Mouse (Mus musculus): ENCODE measurements around the gene Cd5. TPM values are rescaled to one million over a fixed set of nuclear protein-coding genes. Genes with fewer than 3 reads are reported as not detected.

Gene Cd5
- total and polyA plus RNA-seq, 2 experiments from 2014 or later, result 0.53 to 0.55 TPM

DNA sequence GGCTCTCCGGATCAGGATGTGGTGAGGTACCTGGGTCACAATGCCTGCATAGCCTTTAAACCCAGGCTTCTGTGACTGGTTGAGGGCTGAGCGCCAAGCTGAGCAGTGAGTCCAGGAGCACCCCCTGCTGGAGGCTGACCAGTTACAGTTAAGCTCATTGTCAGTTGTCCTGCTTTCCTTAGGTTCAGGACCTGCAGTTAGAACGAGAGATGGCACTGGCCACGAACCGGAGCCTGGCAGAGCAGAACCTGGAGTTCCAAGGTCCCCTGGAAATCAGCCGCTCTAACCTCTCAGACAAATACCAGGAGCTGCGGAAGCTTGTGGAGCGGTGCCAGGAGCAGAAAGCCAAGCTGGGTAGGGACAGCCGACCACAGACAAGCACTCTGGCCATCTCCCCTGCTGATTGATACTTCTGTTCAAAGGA, 28.7 kb downstream of the Cd5 start:
- no peaks in the 10 kb centered on the region; the same call in 1 of the 2 replicates for H3K4me1 ChIP-seq (ENCODE audit: insufficient read depth, low read length)
- 58% methylated on average over 9 of the region's 9 CpGs for WGBS
- ATAC-seq (ENCODE audit: low FRiP score), result peak; percentile 28; the same call in 1 of the 2 replicates
- H3K9ac ChIP-seq (replicated peaks; ENCODE audit: low read length, poor library complexity, severe bottlenecking), result no peak overlapping the region
- no peak overlapping the region for H3K27ac ChIP-seq (ENCODE audit: low read depth, low read length)
- H3K36me3 ChIP-seq (ENCODE audit: insufficient read depth, low read length), result peaks cover 40% of the 10 kb centered on the region
- peak; percentile 75 for TF ChIP-seq CTCF (IDR thresholded peaks at IDR 0.05)
- no peaks in the 10 kb centered on the region for H3K9me3 ChIP-seq (ENCODE audit: low read length)
- DNase-seq (ENCODE audit: low spot score), result peak; percentile 84
- H3K4me3 ChIP-seq (ENCODE audit: low read depth, low read length), result no peak overlapping the region
- no peaks in the 10 kb centered on the region for H3K27me3 ChIP-seq (ENCODE audit: insufficient read depth, low read length)
- H3K4me2 ChIP-seq (ENCODE audit: low read depth, low read length, poor library complexity, severe bottlenecking), result no peak overlapping the region

DNA sequence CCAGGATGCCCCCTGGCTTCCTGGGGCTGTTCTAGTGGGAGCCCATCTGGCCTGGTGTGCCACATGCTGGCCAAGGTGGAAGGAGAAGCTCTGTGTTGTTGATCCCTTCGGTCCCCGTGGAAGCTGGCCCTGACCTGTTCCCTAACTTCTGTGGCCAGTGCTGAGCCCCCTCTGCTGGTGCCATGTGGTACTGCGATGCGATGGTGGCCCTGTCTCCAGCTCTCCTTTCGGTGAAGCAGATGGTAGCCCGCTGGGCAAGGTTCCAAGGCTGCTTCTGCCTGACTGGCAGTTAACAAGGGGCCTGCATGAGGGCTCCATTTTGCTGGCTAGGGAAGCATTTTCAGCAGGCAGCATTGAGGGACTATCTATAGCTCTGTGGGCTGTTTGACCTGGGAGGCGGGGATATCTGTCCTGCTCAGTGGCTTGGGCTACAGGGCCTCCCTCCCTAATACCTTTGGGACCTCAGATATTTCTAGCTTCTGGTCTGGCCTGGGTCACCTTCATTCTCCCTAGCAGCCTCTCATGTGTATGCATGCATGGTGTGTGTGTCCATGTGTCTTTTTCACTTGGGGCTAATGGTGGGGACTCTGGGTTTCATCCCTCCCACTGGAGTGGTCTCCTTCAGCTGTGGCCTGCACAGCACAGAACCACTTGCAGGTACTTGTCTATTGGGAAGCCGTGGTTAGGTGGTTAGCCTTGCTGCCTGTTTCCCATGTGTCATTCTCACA, 29.3 kb downstream of the Cd5 start:
- whole genome bisulfite sequencing, result 15% methylated on average over 8 of the region's 8 CpGs
- ATAC-seq (ENCODE audit: low FRiP score) (peak; percentile 79), DNase-seq (ENCODE audit: low spot score) (peak; percentile 98)
- peak; percentile 95 for TF ChIP-seq CTCF (IDR thresholded peaks at IDR 0.05)
- Histone ChIP-seq H3K9me3 (ENCODE audit: low read length) (no peaks in the 10 kb centered on the region), H3K4me2 (ENCODE audit: low read depth, low read length, poor library complexity, severe bottlenecking) (no peak overlapping the region), H3K27me3 (ENCODE audit: insufficient read depth, low read length) (no peaks in the 10 kb centered on the region), H3K27ac (ENCODE audit: low read depth, low read length) (peak overlapping the region; percentile 59), H3K4me3 (ENCODE audit: low read depth, low read length) (no peak overlapping the region), H3K4me1 (ENCODE audit: insufficient read depth, low read length) (no peaks in the 10 kb centered on the region; the same call in 1 of the 2 replicates), H3K36me3 (ENCODE audit: insufficient read depth, low read length) (peaks cover 40% of the 10 kb centered on the region), H3K9ac (replicated peaks; ENCODE audit: low read length, poor library complexity, severe bottlenecking) (no peak overlapping the region)

DNA sequence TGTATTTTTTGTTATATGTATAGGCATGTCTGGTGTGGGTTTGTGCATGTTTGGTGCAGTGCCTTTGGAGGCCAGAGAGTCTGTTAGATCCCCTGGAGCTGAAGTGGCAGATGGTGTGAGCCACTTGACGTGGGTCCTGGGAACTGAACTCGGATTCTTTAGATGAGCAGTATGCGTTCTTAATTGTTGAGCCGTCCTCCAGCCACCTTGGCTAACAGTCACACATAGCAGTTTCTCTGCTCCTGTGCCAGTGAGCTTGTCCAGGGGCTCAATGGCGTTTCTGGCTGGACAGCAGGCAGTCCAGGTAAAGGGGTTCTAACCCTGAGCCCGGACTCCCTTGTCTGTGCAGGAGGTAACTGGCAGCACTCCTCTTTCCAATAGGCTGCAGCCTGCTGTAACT, 29.9 kb downstream of the Cd5 start:
- no peak overlapping the region for H3K4me3 ChIP-seq (ENCODE audit: low read depth, low read length)
- peaks cover 40% of the 10 kb centered on the region for H3K36me3 ChIP-seq (ENCODE audit: insufficient read depth, low read length)
- TF ChIP-seq CTCF (IDR thresholded peaks at IDR 0.05), result no peak
- 0 out of 2 replicates have a peak overlapping the region, but pooled peaks have one; percentile 59 for H3K27ac ChIP-seq (ENCODE audit: low read depth, low read length)
- no peaks in the 10 kb centered on the region; the same call in 1 of the 2 replicates for H3K4me1 ChIP-seq (ENCODE audit: insufficient read depth, low read length)
- no peaks in the 10 kb centered on the region for H3K27me3 ChIP-seq (ENCODE audit: insufficient read depth, low read length)
- DNase-seq (ENCODE audit: low spot score) (no peak), ATAC-seq (ENCODE audit: low FRiP score) (no peak)
- H3K9ac ChIP-seq (replicated peaks; ENCODE audit: low read length, poor library complexity, severe bottlenecking), result no peak overlapping the region
- 60% methylated on average over 6 of the region's 6 CpGs for WGBS
- no peak overlapping the region for H3K4me2 ChIP-seq (ENCODE audit: low read depth, low read length, poor library complexity, severe bottlenecking)
- no peaks in the 10 kb centered on the region for H3K9me3 ChIP-seq (ENCODE audit: low read length)

DNA sequence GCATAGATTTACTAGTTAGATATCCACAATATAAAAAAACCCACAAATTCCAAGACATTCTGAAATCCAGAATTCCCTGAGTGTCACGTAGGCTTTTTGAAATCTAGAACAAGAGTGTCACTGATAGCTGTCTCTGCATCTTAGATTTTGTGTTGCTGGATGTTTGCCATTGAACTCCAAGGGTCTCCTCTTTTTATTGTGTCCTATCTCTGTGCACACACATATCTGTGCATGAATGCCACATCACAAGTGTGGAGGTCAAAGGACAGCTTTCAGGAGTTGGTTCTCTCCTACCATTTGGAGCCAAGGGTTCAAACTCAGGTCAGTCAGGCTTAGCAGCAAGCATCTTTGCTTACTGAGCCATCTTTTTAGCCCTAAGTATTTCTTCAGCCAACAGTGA, 30.9 kb downstream of the Cd5 start:
- ATAC-seq (ENCODE audit: low FRiP score) (no peak), DNase-seq (ENCODE audit: low spot score) (no peak)
- TF ChIP-seq CTCF (IDR thresholded peaks at IDR 0.05), result no peak
- peaks cover 32% of the 10 kb centered on the region for H3K36me3 ChIP-seq (ENCODE audit: insufficient read depth, low read length)
- H3K4me3 ChIP-seq (ENCODE audit: low read depth, low read length), result no peak overlapping the region
- WGBS, result 95% methylated on average over 1 of the region's 1 CpGs
- H3K9me3 ChIP-seq (ENCODE audit: low read length), result no peaks in the 10 kb centered on the region
- no peaks in the 10 kb centered on the region; the same call in 1 of the 2 replicates for H3K4me1 ChIP-seq (ENCODE audit: insufficient read depth, low read length)
- no peak overlapping the region for H3K27ac ChIP-seq (ENCODE audit: low read depth, low read length)
- H3K9ac ChIP-seq (replicated peaks; ENCODE audit: low read length, poor library complexity, severe bottlenecking), result no peak overlapping the region
- no peak overlapping the region for H3K4me2 ChIP-seq (ENCODE audit: low read depth, low read length, poor library complexity, severe bottlenecking)
- no peaks in the 10 kb centered on the region for H3K27me3 ChIP-seq (ENCODE audit: insufficient read depth, low read length)

DNA sequence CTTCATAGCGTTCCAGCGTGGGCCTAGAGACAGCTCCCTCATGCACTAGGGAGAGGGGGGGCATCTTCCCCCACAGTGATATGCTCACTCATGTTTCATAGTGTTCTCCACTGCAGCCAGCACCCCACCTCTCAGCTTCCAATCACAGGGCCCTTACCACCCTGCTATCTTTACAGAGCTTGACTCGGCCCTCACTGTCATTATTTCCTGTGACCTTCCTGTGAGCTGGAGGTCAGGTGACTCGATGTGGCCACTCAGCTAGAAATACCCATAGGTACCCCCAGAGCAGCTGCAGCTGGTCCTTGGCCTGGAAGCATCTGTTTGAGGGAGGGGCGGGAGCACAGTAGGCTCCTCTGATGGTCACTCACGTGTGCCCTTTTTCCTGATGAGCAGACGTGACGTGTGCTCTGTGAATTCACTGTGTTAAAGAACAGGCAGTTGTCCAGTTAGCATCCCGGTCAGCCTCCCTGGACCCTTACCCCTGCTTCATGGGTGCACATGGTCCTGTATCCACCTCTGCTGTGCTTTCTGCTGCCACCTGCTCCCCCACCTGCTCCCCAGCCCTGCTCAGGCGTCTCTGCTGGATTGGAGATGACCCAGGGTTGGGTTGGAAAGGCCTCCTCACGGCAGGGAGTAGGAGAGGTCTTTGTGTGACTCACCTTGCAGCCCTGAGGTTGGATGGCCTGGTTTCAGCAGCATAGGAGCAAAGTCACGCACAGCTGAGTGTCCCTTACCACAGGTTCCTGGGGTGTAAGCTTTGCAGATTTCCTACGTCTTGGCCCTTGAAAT, 31.5 kb downstream of the Cd5 start:
- H3K36me3 ChIP-seq (ENCODE audit: insufficient read depth, low read length), result peaks cover 26% of the 10 kb centered on the region
- no peaks in the 10 kb centered on the region; the same call in 1 of the 2 replicates for H3K4me1 ChIP-seq (ENCODE audit: insufficient read depth, low read length)
- 80% methylated on average over 13 of the region's 13 CpGs for WGBS
- ATAC-seq (ENCODE audit: low FRiP score) (no peak), DNase-seq (ENCODE audit: low spot score) (no peak)
- H3K27ac ChIP-seq (ENCODE audit: low read depth, low read length), result no peak overlapping the region
- no peak overlapping the region for H3K4me3 ChIP-seq (ENCODE audit: low read depth, low read length)
- H3K27me3 ChIP-seq (ENCODE audit: insufficient read depth, low read length), result no peaks in the 10 kb centered on the region
- H3K9ac ChIP-seq (replicated peaks; ENCODE audit: low read length, poor library complexity, severe bottlenecking), result no peak overlapping the region
- no peak overlapping the region for H3K4me2 ChIP-seq (ENCODE audit: low read depth, low read length, poor library complexity, severe bottlenecking)
- no peak for TF ChIP-seq CTCF (IDR thresholded peaks at IDR 0.05)
- H3K9me3 ChIP-seq (ENCODE audit: low read length), result no peaks in the 10 kb centered on the region

DNA sequence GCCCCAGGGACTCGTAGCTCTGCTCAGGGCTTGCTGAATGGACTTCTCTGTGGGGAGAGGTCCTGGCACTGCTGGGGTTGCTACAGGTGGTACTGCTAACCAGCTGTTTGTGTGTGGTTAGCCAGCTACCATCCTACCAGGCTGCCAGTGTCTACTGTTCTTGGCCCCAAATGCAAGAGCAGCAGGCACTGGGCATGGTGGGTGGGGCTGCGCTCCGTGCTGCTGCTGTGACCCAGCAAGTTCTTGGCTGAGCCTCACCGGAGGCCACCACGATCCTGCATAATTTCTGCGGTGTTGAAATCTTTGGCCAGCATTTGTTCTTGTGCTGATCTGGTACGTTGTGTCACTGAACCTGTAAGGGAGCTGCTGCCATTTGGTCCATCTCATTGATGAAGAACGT, 35.3 kb downstream of the Cd5 start:
- WGBS, result 86% methylated on average over 8 of the region's 8 CpGs

More for the DNA sequence above, 35.3 kb downstream of the Cd5 start:
- Histone ChIP-seq H3K9ac (replicated peaks; ENCODE audit: low read length, poor library complexity, severe bottlenecking) (no peak overlapping the region), H3K4me2 (ENCODE audit: low read depth, low read length, poor library complexity, severe bottlenecking) (no peak overlapping the region), H3K4me3 (ENCODE audit: low read depth, low read length) (no peak overlapping the region), H3K27me3 (ENCODE audit: insufficient read depth, low read length) (no peaks in the 10 kb centered on the region), H3K4me1 (ENCODE audit: insufficient read depth, low read length) (peaks cover 26% of the 10 kb centered on the region), H3K27ac (ENCODE audit: low read depth, low read length) (no peak overlapping the region), H3K9me3 (ENCODE audit: low read length) (no peaks in the 10 kb centered on the region), H3K36me3 (ENCODE audit: insufficient read depth, low read length) (peaks cover 12% of the 10 kb centered on the region; the same call in 1 of the 2 replicates)
- DNase-seq (ENCODE audit: low spot score), result no peak
- no peak for ATAC-seq (ENCODE audit: low FRiP score)
- TF ChIP-seq CTCF (IDR thresholded peaks at IDR 0.05), result no peak
